Mouse (Mus musculus): Measurements from ENCODE around the gene Crip2. TPM values are rescaled to one million over a fixed set of nuclear protein-coding genes. Genes with fewer than 3 reads are reported as not detected.

Gene Crip2
- polyA plus RNA-seq, 1 experiment from 2014 or later: 43.8 TPM

Other genes with a start within 250 kb of the Crip2 start
- gene Jag2, start 210.5 kb upstream of the Crip2 start, polyA plus RNA-seq (2015; fragmentation: Nextera tagmentation; extraction: Ambion mirVana): 0.21 and 0.34 TPM in 2 replicates
- 12.1 and 13.3 TPM in 2 replicates for gene Nudt14, start 198.1 kb upstream of the Crip2 start, polyA plus RNA-seq (2015; fragmentation: Nextera tagmentation; extraction: Ambion mirVana)
- gene Btbd6, start 163.8 kb upstream of the Crip2 start, polyA plus RNA-seq (2015; fragmentation: Nextera tagmentation; extraction: Ambion mirVana): 4.5 and 4.9 TPM in 2 replicates
- gene Brf1, start 139.5 kb upstream of the Crip2 start, polyA plus RNA-seq (2015; fragmentation: Nextera tagmentation; extraction: Ambion mirVana): 22.8 and 25.7 TPM in 2 replicates
- gene Pacs2, start 125.7 kb upstream of the Crip2 start, polyA plus RNA-seq (2015; fragmentation: Nextera tagmentation; extraction: Ambion mirVana): 4.3 and 5.8 TPM in 2 replicates
- gene Tex22, start 65.7 kb upstream of the Crip2 start, polyA plus RNA-seq (2015; fragmentation: Nextera tagmentation; extraction: Ambion mirVana): not detected in 2 replicates
- gene Mta1, start 42.0 kb upstream of the Crip2 start, polyA plus RNA-seq (2015; fragmentation: Nextera tagmentation; extraction: Ambion mirVana): 3.4 and 3.5 TPM in 2 replicates
- 97.4 and 102 TPM in 2 replicates for gene Crip1, start 6.1 kb downstream of the Crip2 start, polyA plus RNA-seq (2015; fragmentation: Nextera tagmentation; extraction: Ambion mirVana)
- 9.1 and 9.2 TPM in 2 replicates for gene Tedc1, start 16.2 kb downstream of the Crip2 start, polyA plus RNA-seq (2015; fragmentation: Nextera tagmentation; extraction: Ambion mirVana)
- 0.36 and 0.39 TPM in 2 replicates for gene Tmem121, start 45.7 kb downstream of the Crip2 start, polyA plus RNA-seq (2015; fragmentation: Nextera tagmentation; extraction: Ambion mirVana)

All from liver, embryonic 16.5 days (tissue).